Mouse (Mus musculus) G1E (cell line): ENCODE data around the gene Gm21854.
"Not testable (repeated sequence)": the region's sequence is repeated elsewhere in the genome, so short reads cannot be mapped to it uniquely, and the experiment has no call there.

ENCODE experiments used
- CTCF ChIP-seq: IDR thresholded peaks from 2 replicates; pipeline ENCODE4 v1.5.1; 2012; ENCODE audit warnings: low read depth, low read length, inconsistent platforms, mixed read lengths
- GATA1 ChIP-seq: IDR thresholded peaks from 2 replicates; pipeline ENCODE4 v1.6.1; 2012; ENCODE audit warnings: borderline replicate concordance, low read length, inconsistent platforms, mixed read lengths
- GATA2 ChIP-seq: IDR thresholded peaks from 2 replicates; pipeline ENCODE4 v1.6.1; 2012; ENCODE audit warnings: low read depth, low read length, inconsistent platforms, borderline replicate concordance
- POLR2AphosphoS5 ChIP-seq: IDR thresholded peaks from 2 replicates; pipeline ENCODE4 v1.6.1; 2012; ENCODE audit warnings: low read depth, low read length, inconsistent platforms; ENCODE audit not compliant: insufficient replicate concordance
- TAL1 ChIP-seq: conservative IDR thresholded peaks from 2 replicates; pipeline ENCODE4 v1.6.1; 2012; ENCODE audit warnings: low read depth, low read length, inconsistent platforms, mixed read lengths

DNA sequence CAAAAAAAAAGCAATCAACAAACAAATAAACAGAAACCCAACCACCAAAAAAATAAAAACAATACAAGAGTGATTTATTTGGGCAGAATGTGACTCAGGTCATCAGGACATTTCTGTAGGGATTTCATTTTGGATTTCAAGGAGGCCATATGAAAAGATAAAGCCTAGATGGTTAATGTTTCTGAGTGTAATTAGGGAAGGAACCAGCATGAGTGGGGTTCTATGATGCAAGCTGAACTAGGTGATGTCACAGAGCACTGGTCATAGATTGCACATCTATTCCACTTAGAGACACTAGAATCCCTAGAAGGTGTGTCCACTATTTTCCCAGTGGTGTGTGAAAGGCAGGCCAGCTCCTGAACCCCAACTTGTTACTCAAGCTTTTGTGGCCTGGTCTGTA, at the start of gene Gm21854:
- TF ChIP-seq CTCF, GATA1, TAL1, GATA2, POLR2AphosphoS5: not testable (repeated sequence)
